Mouse (Mus musculus) bone marrow, adult 2 months (tissue): ENCODE data around the gene Hist2h2bb. TPM values are rescaled to one million over a fixed set of nuclear protein-coding genes. Genes with fewer than 3 reads are reported as not detected.
"Not testable (repeated sequence)": the region's sequence is repeated elsewhere in the genome, so short reads cannot be mapped to it uniquely, and the experiment has no call there.

Source experiments
- H3K27ac ChIP-seq: fragments of 200-500 bp; 2 replicates; pipeline ENCODE4 v1.5.1; 2012; ENCODE audit warnings: low read depth, mild to moderate bottlenecking, control low read depth, inconsistent platforms, low read length; ENCODE audit not compliant: control insufficient read depth, poor library complexity, insufficient read depth
- H3K4me1 ChIP-seq: fragments of 200-500 bp; 2 replicates; pipeline ENCODE4 v1.6.1; 2011; ENCODE audit warnings: low read length; ENCODE audit not compliant: control insufficient read depth, insufficient read depth
- H3K4me3 ChIP-seq: fragments of 200-500 bp; replicated peaks from 2 replicates; pipeline ENCODE3; 2011; ENCODE audit warnings: mild to moderate bottlenecking, low read depth, low read length, control low read depth; ENCODE audit not compliant: control insufficient read depth
- CTCF ChIP-seq: fragments of 200-500 bp; IDR thresholded peaks from 2 replicates; pipeline ENCODE4 v1.5.1; 2011; ENCODE audit warnings: low read length, control low read depth; ENCODE audit not compliant: control insufficient read depth, insufficient read depth
- POLR2A ChIP-seq: fragments of 200-500 bp; IDR thresholded peaks from 2 replicates; pipeline ENCODE4 v1.6.1; 2011; ENCODE audit warnings: low read depth, mild to moderate bottlenecking, control low read depth, low read length, borderline replicate concordance; ENCODE audit not compliant: control insufficient read depth
- WGBS: fragments of 180-500 bp; shearing (Covaris S2); methylation state at CpG from one replicate; pipeline ENCODE4 v1.1.7; 2018; 5-methylcytosine and 5-hydroxymethylcytosine counted together
- polyA plus RNA-seq: library from polyadenylated mRNA; stranded (reverse); fragments of >200 nt; gene quantifications from 2 replicates; pipeline ENCODE4 v1.2.4, GENCODE M21; 2011; ENCODE audit warnings: low replicate concordance; ENCODE audit not compliant: missing spikeins, insufficient read depth, insufficient read length

The Hist2h2bb gene
- polyA plus RNA-seq, 1 experiment = 132 TPM

GRCm38 (mm10) chr3:96284457-96284856 is 14.9 kb downstream of the Hist2h2bb start:
- Histone ChIP-seq H3K4me1 (0 out of 2 replicates have a peak, but pooled peaks cover 1% of the 10 kb centered on the region), H3K27ac (no peak overlapping the region), H3K4me3 (no peak overlapping the region)
- 17% methylated on average over 4 of the region's 4 CpGs for WGBS
- no peak for TF ChIP-seq POLR2A
- TF ChIP-seq CTCF = no peak

- not testable (repeated sequence) for H3K4me1 ChIP-seq, H3K4me3 ChIP-seq, H3K27ac ChIP-seq
- peak; percentile 64; the same call in 1 of the 2 replicates for TF ChIP-seq CTCF
- WGBS = 93% methylated on average over 11 of the region's 11 CpGs
These were observed 17.8 kb downstream of the Hist2h2bb start for GRCm38 (mm10) chr3:96287334-96287733.

GRCm38 (mm10) chr3:96289201-96289600 is 19.6 kb downstream of the Hist2h2bb start:
- H3K4me3 ChIP-seq = no peak overlapping the region
- no peak for TF ChIP-seq POLR2A
- TF ChIP-seq CTCF = no peak
- H3K4me1 ChIP-seq = peaks cover 1% of the 10 kb centered on the region; the same call in 1 of the 2 replicates
- WGBS = 83% methylated on average over 3 of the region's 3 CpGs
- H3K27ac ChIP-seq = no peak overlapping the region

DNA sequence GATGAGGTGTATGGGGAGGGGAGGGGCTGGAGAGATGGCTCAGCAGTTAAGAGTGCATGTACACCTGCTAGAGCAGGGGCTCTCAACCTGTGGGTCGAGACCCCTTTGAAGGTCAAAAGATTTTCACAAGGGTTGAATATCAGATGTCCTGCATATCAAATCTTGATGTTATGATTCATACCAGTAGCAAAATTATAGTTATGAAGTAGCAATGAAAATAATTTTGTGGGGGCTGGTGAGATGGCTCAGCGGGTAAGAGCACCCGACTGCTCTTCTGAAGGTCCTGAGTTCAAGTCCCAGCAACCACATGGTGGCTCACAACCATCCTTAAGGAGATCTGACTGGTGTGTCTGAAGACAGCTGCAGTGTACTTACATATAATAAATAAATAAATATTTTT is 21.2 kb downstream of the Hist2h2bb start:
- H3K4me3 ChIP-seq, H3K27ac ChIP-seq, H3K4me1 ChIP-seq: not testable (repeated sequence)
- WGBS = 74% methylated on average over 3 of the region's 3 CpGs

GRCm38 (mm10) chr3:96292641-96293040 is 23.1 kb downstream of the Hist2h2bb start:
- WGBS = 70% methylated on average over 6 of the region's 6 CpGs
- no peak overlapping the region for H3K27ac ChIP-seq
- H3K4me1 ChIP-seq = no peaks in the 10 kb centered on the region; the same call in 1 of the 2 replicates
- H3K4me3 ChIP-seq = no peak overlapping the region
- no peak for TF ChIP-seq POLR2A
- no peak for TF ChIP-seq CTCF

DNA sequence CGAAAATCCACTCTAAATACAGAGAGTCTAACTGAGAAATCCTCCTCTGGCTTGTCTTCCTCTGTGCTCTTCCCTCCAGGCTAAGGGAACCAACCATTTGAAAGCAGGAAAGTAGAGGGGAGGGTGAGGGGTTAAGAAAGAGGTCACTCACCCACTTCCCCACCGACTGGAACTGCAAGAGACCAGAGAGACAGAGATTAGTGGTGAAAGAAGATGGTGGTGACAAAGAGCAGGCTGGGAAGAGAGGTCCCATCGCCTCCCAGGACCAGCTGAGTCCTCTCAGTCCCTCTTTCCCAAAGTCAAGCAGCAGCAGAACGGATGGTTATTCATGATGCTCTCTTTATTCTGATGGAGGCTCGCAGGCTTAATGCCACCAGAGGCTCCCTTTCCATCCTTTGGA is 23.8 kb downstream of the Hist2h2bb start:
- TF ChIP-seq CTCF = no peak
- no peak for TF ChIP-seq POLR2A
- WGBS = 16% methylated on average over 5 of the region's 5 CpGs
- peak overlapping the region; percentile 68 for H3K27ac ChIP-seq
- H3K4me1 ChIP-seq = no peaks in the 10 kb centered on the region; the same call in 1 of the 2 replicates
- peak overlapping the region; percentile 32 for H3K4me3 ChIP-seq

GRCm38 (mm10) chr3:96293787-96294186 is 24.2 kb downstream of the Hist2h2bb start, which contains the start of gene Fcgr1:
Gene Fcgr1 (minus strand): TSS chr3:96293969.
- Histone ChIP-seq H3K27ac (peak within 1 kb of the TSS; percentile 68), H3K4me3 (peak within 1 kb of the TSS; percentile 32), H3K4me1 (no peaks in the 10 kb centered on the region; the same call in 1 of the 2 replicates)
- 2% methylated on average over 4 of the region's 4 CpGs for WGBS
- TF ChIP-seq CTCF (no peak), POLR2A (no peak)

GRCm38 (mm10) chr3:96298360-96298759 is 28.8 kb downstream of the Hist2h2bb start:
- H3K4me3 ChIP-seq = no peak overlapping the region
- no peaks in the 10 kb centered on the region; the same call in 1 of the 2 replicates for H3K4me1 ChIP-seq
- H3K27ac ChIP-seq = no peak overlapping the region
- WGBS = 84% methylated on average over 4 of the region's 4 CpGs
- no peak for TF ChIP-seq POLR2A

- WGBS = 94% methylated on average over 2 of the region's 2 CpGs
- no peaks in the 10 kb centered on the region for H3K4me1 ChIP-seq
- H3K27ac ChIP-seq = no peak overlapping the region
- TF ChIP-seq POLR2A = no peak
- TF ChIP-seq CTCF = no peak
- H3K4me3 ChIP-seq = no peak overlapping the region
These were observed 30.0 kb downstream of the Hist2h2bb start for GRCm38 (mm10) chr3:96299562-96299961.
